Mouse (Mus musculus) v-Abl transformed pro-B cells (cell line): Measurements from ENCODE around the gene Uhrf1bp1.

ENCODE experiments used
- in situ Hi-C, 2 experiments: fragments of 400-800 bp; cut with MboI; formaldehyde crosslinking; loops; one replicate each; pipeline ENCODE4 v1.15.1; 2025; ENCODE audit not compliant: unreplicated experiment in 2 of 2

Gene Uhrf1bp1

GRCm38 (mm10) chr17:27839469-27840252 lies 16.6 kb upstream of the Uhrf1bp1 start:
- in situ Hi-C loops = loop anchor here (5.0 kb wide), 1 partner anchor 68 kb away; the partner anchor contains the start of genes Anks1 (in 2 of the 2) and Taf11 (in 2 of the 2)

GRCm38 (mm10) chr17:27848351-27848750 lies 7.9 kb upstream of the Uhrf1bp1 start:
- in situ Hi-C loops = no loop called here

- in situ Hi-C loops = no loop called here
These were observed 5.2 kb upstream of the Uhrf1bp1 start for GRCm38 (mm10) chr17:27851076-27851475.

- in situ Hi-C loops = no loop called here
These were observed 782 bp downstream of the Uhrf1bp1 start for GRCm38 (mm10) chr17:27856798-27857648.

GRCm38 (mm10) chr17:27857649-27858475 lies 1.6 kb downstream of the Uhrf1bp1 start:
- in situ Hi-C loops = no loop called here

GRCm38 (mm10) chr17:27859131-27859530 lies 2.9 kb downstream of the Uhrf1bp1 start:
- in situ Hi-C loops = no loop called here

GRCm38 (mm10) chr17:27865461-27865860 lies 9.2 kb downstream of the Uhrf1bp1 start:
- in situ Hi-C loops = no loop called here

- in situ Hi-C loops = no loop called here
These were observed 10.5 kb downstream of the Uhrf1bp1 start for GRCm38 (mm10) chr17:27866737-27867136.

GRCm38 (mm10) chr17:27871851-27872250 lies 15.6 kb downstream of the Uhrf1bp1 start:
- in situ Hi-C loops = no loop called here

- in situ Hi-C loops = no loop called here
These were observed 17.3 kb downstream of the Uhrf1bp1 start for GRCm38 (mm10) chr17:27873583-27873982.

- in situ Hi-C loops = no loop called here
These were observed 18.3 kb downstream of the Uhrf1bp1 start for GRCm38 (mm10) chr17:27874510-27874909.

GRCm38 (mm10) chr17:27881518-27881917 lies 25.3 kb downstream of the Uhrf1bp1 start:
- in situ Hi-C loops = no loop called here

GRCm38 (mm10) chr17:27883129-27883528 lies 26.9 kb downstream of the Uhrf1bp1 start:
- in situ Hi-C loops = no loop called here

- in situ Hi-C loops = no loop called here
These were observed 27.8 kb downstream of the Uhrf1bp1 start for GRCm38 (mm10) chr17:27883994-27884393.

GRCm38 (mm10) chr17:27886499-27887210 lies 30.4 kb downstream of the Uhrf1bp1 start:
- in situ Hi-C loops = no loop called here

- in situ Hi-C loops = loop anchor here (5.0 to 10.0 kb wide), 3 partner anchors 65 to 167 kb away; partner anchors contain the start of gene Snrpc (in 1 of the 2)
These were observed 51.4 kb downstream of the Uhrf1bp1 start for GRCm38 (mm10) chr17:27907512-27908205.

- in situ Hi-C loops = loop anchor here (5.0 to 10.0 kb wide), 3 partner anchors 66 to 166 kb away; partner anchors contain the start of gene Snrpc (in 1 of the 2)
These were observed 52.1 kb downstream of the Uhrf1bp1 start for GRCm38 (mm10) chr17:27908206-27908887.

GRCm38 (mm10) chr17:27908888-27909621 lies 52.8 kb downstream of the Uhrf1bp1 start, which contains the start of gene Anks1:
Gene Anks1, plus strand, starts transcription at chr17:27909306.
- in situ Hi-C loops = loop anchor here (5.0 to 10.0 kb wide), 3 partner anchors 67 to 166 kb away; partner anchors contain the start of gene Snrpc (in 1 of the 2)
